Mouse (Mus musculus) gastrocnemius, adult 2 months (tissue): ENCODE results near the gene Olfr1333. TPM values are rescaled to one million over a fixed set of nuclear protein-coding genes. Genes with fewer than 3 reads are reported as not detected.
"Not testable (repeated sequence)": the region's sequence is repeated elsewhere in the genome, so short reads cannot be mapped to it uniquely, and the experiment has no call there.

ENCODE experiments used
- DNase-seq: peaks from one replicate; pipeline ENCODE4 v3.0.0; 2022
- H3K27ac ChIP-seq: fragments of 200-600 bp; 2 replicates; pipeline ENCODE4 v1.8.1; 2022; ENCODE audit warnings: mild to moderate bottlenecking
- H3K4me3 ChIP-seq: fragments of 200-600 bp; 2 replicates; pipeline ENCODE4 v1.8.1; 2022; ENCODE audit warnings: mild to moderate bottlenecking, moderate library complexity
- CTCF ChIP-seq: fragments of 200-600 bp; IDR thresholded peaks from 2 replicates; pipeline ENCODE4 v1.8.1; 2022; ENCODE audit warnings: antibody characterized with exemption, mild to moderate bottlenecking, moderate library complexity
- intact Hi-C: fragments of 180-260 bp; cut with DNase I; formaldehyde crosslinking; loops from one replicate; pipeline ENCODE4 v1.15.1; 2025
- long read RNA-seq, 2 experiments: library from polyadenylated mRNA; stranded (forward); transcript quantifications; one replicate each; pipeline ENCODE4 v2.0.0; 2021
- total RNA-seq, 2 experiments: library from RNA; stranded (reverse); gene quantifications; 2 replicates each; pipeline ENCODE4 v1.2.3; 2021

The Olfr1333 gene
- not detected for total RNA-seq
- long read RNA-seq, experiment 1: 0 reads
- long read RNA-seq, experiment 2: 0 reads

DNA sequence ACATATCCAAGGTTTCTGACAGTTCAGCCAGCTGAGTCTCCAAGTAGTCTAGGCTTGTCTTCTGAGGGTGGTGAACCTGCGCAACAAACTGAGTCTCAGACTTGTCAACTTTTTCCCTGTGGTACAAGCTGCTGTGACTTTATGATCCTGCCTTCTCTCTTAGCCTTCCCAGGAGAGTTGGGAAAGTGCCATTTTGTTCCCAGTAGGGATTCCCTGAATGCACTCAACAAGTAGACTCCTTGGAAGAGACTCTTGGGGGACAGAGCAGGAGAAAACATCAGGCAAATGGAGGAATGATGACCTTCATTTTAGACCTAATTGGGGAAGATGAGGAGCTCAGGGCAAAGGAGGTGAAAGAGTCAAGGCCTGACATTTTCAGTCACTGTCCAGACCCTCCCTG is at the start of gene Olfr1333:
Olfr1333 (minus strand) TSS at position 101 of the 400 bp plus-strand sequence.
- no peak for DNase-seq
- intact Hi-C loops: no loop called here
- no peak within 1 kb of the TSS for H3K27ac ChIP-seq
- TF ChIP-seq CTCF: no peak
- no peak within 1 kb of the TSS for H3K4me3 ChIP-seq

DNA sequence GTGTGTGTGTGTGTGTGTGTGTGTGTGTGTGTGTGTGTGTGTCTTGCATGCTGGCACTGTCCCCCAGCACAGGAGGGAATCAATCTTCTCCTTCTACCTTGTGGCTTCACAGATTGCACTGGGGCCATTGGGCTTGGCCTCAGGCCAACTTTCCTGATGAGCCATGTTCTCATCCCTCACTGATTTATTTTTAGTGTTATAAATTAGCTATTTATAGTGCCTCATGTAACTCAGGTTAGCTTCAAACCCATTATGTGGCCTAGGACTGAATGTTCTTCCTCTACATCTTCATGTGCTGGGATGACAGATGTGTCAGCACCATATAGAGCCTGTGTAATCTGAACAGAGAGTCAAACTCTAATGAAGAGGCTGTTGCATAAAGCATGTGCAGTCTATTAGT is 31.5 kb upstream of the Olfr1333 start:
- DNase-seq: peak; percentile 29
- no peak overlapping the region for H3K4me3 ChIP-seq
- intact Hi-C loops: no loop called here
- TF ChIP-seq CTCF: no peak
- no peak overlapping the region for H3K27ac ChIP-seq

DNA sequence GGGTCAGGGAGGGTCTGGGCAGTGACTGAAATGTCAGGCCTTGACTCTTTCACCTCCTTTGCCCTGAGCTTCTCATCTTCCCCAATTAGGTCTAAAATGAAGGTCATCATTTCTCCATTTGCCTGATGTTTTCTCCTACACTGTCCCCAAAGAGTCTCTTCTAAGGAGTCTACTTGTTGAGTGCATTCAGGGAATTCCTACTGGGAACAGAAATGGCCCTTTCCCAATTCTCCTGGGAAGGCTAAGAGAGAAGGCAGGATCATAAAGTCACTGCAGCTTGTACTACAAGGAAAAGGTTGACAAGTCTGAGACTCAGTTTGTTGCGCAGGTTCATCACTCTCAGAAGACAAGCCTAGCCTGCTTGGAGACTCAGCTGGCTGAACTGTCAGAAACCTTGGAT is 28.3 kb upstream of the Olfr1333 start, which contains the start of gene Olfr1331:
Olfr1331 (plus strand) TSS at position 301 of the 400 bp plus-strand sequence.
- TF ChIP-seq CTCF: no peak
- Histone ChIP-seq H3K4me3 (no peak within 1 kb of the TSS), H3K27ac (no peak within 1 kb of the TSS)
- intact Hi-C loops: no loop called here
- no peak for DNase-seq

DNA sequence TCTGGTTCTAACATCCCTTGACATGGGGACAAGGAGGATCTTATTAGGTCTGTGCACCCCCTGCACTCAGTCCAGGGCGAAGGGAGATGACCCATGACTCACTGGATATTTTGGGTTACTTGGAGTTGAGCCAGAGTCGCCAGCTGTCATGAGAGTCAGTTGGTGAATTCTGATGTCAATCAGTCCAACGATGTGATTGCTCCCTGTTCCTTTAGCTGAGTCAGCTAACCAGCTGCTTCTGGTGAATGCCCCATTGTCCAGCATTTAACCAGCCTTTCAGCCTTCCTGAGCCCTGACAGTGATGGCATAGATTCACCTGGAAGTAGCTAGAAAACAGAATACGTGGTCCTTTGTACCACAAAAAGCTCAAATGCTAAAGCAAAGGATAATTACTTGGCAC is 26.6 kb upstream of the Olfr1333 start:
- peak overlapping the region; percentile 66 for H3K27ac ChIP-seq

DNA sequence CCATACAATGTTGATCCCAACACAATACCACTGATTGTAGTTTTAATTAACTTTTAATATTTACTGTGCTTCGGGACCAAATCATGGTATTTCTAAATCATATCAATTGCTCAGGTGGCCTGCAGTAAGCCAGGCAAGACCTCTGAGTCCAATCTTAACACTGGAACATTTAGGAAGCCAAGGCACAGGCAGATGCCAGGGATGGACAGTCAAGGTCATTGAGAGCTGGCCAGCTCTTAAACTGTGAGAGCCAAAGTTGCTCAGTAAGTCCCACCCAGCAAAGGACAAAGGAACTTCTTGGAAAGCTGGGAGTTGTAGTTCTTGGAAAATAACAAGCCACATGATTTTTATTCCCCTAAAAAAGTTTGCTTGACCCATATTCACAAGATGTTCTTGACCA is 25.7 kb upstream of the Olfr1333 start:
- DNase-seq: no peak
- peak overlapping the region; percentile 66 for H3K27ac ChIP-seq

More for the DNA sequence above, 26.6 kb upstream of the Olfr1333 start:
- peak; percentile 34 for DNase-seq
- no peak for TF ChIP-seq CTCF
- intact Hi-C loops: no loop called here
- H3K4me3 ChIP-seq: no peak overlapping the region

DNA sequence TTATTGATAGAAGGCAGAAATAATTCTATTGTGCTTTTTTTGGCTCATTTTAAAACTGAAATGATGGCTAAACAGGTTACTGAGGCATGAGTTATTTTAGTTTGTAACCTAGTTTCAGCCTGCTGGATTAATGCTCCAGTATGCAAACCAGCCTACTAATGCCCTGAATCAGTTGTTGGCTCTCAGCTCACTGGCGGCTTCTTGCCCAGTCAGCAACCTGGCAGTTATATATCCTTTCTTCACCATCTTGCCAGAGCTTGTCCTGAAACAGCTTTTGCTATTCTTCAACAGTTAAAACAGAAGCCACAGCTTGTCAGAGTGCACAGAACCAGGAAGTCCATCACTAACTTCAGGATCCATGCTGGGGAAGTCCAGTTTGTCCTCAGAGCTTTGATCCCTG is 17.2 kb downstream of the Olfr1333 start:
- DNase-seq: no peak
- intact Hi-C loops: no loop called here
- no peak for TF ChIP-seq CTCF
- Histone ChIP-seq H3K27ac (no peak overlapping the region), H3K4me3 (no peak overlapping the region)

More for the DNA sequence above, 25.7 kb upstream of the Olfr1333 start:
- intact Hi-C loops: no loop called here
- TF ChIP-seq CTCF: no peak
- H3K4me3 ChIP-seq: no peak overlapping the region

DNA sequence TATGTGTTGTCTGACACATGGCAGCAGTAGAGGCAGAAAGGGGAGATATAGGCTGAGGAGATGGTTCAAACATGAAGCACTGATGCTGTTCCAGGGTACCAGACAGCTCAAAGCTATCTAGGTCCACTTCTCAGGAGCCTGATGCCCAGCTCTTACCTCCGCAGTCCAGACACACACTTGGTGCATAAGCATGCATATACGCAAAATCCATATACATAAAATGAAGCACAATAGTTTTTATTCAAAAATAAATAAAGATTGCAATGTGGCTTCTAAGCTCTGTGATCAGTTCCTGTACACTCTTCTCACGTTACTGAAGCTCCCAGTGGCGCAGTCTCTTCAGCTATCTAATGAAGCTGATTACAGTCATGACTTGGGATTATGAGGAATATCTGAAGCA is 26.2 kb downstream of the Olfr1333 start, which contains the start of gene Olfr1335:
Olfr1335 (minus strand) TSS at position 101 of the 400 bp plus-strand sequence.
- intact Hi-C loops: no loop called here
- Histone ChIP-seq H3K4me3 (no peak within 1 kb of the TSS), H3K27ac (no peak within 1 kb of the TSS)
- no peak for TF ChIP-seq CTCF
- DNase-seq: no peak

DNA sequence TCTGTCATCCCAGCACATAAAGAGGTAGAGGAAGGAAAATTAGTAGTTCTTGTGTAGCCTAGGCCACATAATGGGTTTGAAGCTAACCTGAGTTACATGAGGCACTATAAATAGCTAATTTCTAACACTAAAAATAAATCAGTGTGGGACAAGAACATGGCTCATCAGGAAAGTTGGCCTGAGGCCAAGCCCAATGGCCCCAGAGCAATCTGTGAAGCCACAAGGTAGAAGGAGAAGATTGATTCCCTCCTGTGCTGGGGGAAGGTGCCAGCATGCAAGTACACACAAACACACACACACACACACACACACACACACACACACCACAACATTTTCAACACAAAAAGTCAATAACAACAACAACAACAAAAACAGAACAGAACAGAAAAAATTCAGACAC is 43.3 kb downstream of the Olfr1333 start:
- H3K4me3 ChIP-seq, H3K27ac ChIP-seq, DNase-seq, intact Hi-C loops: not testable (repeated sequence)

DNA sequence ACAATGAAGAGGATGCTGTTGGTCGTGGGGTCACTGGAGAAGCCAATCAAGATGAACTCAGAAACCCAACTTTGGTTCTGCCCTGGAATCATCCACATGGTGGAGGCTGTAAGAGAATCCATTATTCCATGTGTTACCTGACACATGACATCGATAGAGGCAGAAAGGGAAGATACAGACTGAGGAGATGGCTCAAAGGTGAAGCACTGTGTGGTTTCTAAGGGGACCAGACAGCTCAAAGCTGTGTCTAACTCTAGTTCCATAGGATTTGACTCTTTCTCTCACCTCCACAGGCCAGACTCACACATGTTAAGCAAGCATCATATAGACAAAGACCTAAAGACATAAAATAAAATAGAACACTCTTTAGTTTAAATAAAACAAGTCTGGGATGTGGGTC is 53.6 kb downstream of the Olfr1333 start, which contains the start of gene Olfr1337:
Olfr1337 (minus strand) TSS at position 101 of the 400 bp plus-strand sequence.
- no peak within 1 kb of the TSS for H3K4me3 ChIP-seq
- no peak for TF ChIP-seq CTCF
- intact Hi-C loops: no loop called here
- DNase-seq: no peak
- no peak within 1 kb of the TSS for H3K27ac ChIP-seq

Other genes with a start within 250 kb of the Olfr1333 start
- not detected for gene Cfap57, start 215.5 kb downstream of the Olfr1333 start, total RNA-seq
- 10 to 100 TPM; 24.9 to 26.7 TPM for gene Ebna1bp2, start 215.5 kb downstream of the Olfr1333 start, total RNA-seq
- gene Olfr62, start 177.3 kb downstream of the Olfr1333 start, total RNA-seq: not detected
- gene Olfr1342, start 143.5 kb downstream of the Olfr1333 start, total RNA-seq: not detected
- gene Olfr1341, start 132.8 kb downstream of the Olfr1333 start, total RNA-seq: not detected
- not detected for gene Olfr1340, start 116.1 kb downstream of the Olfr1333 start, total RNA-seq
- not detected for gene Olfr1339, start 104.1 kb downstream of the Olfr1333 start, total RNA-seq
- not detected for gene Olfr1338, start 77.5 kb downstream of the Olfr1333 start, total RNA-seq
- not detected for gene Olfr1337, start 53.7 kb downstream of the Olfr1333 start, total RNA-seq
- gene Olfr1335, start 26.3 kb downstream of the Olfr1333 start, total RNA-seq: not detected
- not detected for gene Olfr1331, start 28.4 kb upstream of the Olfr1333 start, total RNA-seq
- gene Olfr1330, start 52.3 kb upstream of the Olfr1333 start, total RNA-seq: not detected
- not detected for gene Olfr1329, start 81.2 kb upstream of the Olfr1333 start, total RNA-seq
- gene Olfr1328, start 102.3 kb upstream of the Olfr1333 start, total RNA-seq: not detected
- under 1 TPM; 0.28 to 0.64 TPM for gene Lao1, start 125.3 kb upstream of the Olfr1333 start, total RNA-seq